Mouse (Mus musculus): ENCODE results near the gene Ssr2.
"Not testable (repeated sequence)": the region's sequence is repeated elsewhere in the genome, so short reads cannot be mapped to it uniquely, and the experiment has no call there.

Gene Ssr2

DNA sequence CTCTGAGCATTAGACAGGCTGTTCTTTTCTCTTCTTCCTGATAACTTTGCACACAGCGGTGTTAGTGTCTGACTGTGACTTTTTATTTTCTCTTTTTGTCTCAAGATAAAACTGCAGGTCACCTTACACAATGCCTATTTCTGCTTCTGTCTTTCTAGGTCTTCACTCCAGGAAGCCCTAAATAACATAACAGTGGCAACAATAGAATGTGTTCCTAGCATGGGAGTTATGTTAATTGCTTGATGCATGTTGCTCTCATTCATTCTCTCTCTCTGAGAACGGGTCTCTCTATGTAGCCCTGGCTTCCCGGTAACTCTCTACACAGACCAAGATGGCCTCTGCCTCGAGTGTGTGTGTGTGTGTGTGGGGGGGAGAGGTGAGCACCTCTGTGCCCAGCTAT lies 26.8 kb downstream of the Ssr2 start:
- DNase-seq (ENCODE audit: low spot score) = no peak

DNA sequence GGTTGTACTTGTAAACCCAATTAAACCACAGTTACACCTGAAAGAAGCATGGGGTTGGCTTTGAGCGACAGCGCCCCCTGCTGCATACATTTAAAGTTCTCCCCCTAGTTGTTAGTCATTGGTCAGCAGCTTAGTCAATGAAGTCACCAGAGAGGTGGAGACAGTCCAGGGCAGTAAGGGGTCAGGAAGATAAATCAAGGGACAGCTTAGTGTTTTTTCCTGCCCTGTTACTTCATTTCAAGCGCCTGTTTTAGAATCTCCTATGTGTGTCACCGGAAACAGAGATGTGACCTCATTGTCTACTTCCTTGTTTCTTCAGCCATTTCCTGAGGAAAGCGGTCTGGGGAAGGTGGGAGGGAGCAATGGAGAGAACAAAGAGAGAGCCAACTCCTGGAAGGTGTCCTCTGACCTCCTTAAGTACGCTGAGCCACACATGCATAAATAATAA lies 28.1 kb downstream of the Ssr2 start:
- peak; percentile 88 for DNase-seq (ENCODE audit: low spot score)

DNA sequence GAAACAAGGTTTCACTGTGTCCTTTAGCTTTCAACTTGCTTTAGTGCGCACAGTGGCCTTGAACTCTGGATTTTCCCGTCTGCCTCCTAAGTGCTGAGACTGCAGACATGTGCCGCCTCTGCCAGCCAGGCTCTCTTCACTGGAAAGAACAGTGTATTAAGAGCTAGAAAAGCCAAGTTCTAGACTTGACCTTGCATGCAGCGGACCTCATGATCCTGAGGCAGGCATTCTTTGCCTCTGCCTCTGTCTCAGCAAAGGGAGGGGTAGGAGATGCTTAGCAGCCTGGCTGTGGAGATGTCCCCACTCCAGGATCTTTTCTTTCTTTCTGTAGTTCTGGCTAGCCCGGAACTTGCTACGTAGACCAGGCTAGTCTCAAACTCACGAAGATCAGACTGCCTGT lies 29.2 kb downstream of the Ssr2 start:
- no peak for DNase-seq (ENCODE audit: low spot score)

- not testable (repeated sequence) for DNase-seq (ENCODE audit: low spot score)
These were observed 30.0 kb downstream of the Ssr2 start, which contains the start of gene Arhgef2 for GRCm38 (mm10) chr3:88605666-88606065. Gene Arhgef2, plus strand, starts transcription at chr3:88605966.

DNA sequence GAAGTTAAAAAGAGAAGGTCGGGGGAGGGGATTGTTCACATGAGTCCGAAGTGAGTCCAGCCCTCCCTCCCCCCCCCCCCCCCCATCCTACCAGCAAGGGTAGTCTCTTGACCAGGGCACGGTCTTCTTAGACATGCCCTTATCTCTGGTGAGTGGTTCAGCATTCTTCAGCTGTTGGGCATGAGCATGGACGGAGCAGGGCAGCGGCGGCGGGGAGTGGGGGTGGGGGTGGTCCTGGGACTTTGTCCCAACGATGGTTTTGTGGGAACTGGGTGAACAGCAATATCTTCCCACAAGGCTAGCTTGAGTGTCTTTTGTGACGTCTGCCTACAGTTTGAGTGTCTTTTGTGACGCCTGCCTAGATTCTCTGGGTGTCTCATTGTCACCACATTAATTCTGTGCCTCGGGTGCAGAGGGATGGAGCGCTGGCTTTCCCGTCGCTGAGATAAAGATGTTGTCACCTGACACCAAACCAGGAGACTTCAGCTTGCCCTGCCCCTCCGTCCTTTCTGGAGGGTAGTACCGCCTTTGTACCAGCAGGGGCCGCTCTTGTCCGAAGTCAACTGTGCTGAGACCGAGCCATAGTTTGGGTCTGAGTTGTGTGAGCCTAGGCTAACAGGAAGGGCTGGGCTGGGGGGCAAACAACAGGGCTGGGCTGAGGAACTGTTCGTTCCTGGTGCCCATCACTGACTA lies 31.5 kb downstream of the Ssr2 start:
- peak; percentile 91 for DNase-seq (ENCODE audit: low spot score)

- DNase-seq (ENCODE audit: low spot score) = no peak
These were observed 32.1 kb downstream of the Ssr2 start for GRCm38 (mm10) chr3:88607758-88608138.

DNA sequence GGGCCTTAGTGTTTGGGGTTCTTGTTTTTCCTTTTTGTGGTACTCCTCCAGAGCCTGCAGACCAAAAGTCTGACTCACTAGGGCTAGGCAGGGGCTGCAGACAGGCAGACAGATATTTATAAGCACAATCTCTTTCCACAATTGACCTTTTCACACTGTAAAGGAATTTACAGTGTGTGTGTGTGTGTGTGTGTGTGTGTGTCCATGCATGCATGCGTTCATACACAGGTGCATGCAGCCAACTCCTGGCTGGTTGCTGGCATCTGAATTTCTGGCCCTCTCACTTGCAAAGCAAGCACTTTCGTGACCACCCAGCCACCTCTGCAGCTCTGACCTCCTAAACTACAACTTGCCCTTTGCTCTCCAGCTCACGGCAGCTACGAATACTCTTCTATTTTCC lies 33.4 kb downstream of the Ssr2 start:
- no peak for DNase-seq (ENCODE audit: low spot score)

DNA sequence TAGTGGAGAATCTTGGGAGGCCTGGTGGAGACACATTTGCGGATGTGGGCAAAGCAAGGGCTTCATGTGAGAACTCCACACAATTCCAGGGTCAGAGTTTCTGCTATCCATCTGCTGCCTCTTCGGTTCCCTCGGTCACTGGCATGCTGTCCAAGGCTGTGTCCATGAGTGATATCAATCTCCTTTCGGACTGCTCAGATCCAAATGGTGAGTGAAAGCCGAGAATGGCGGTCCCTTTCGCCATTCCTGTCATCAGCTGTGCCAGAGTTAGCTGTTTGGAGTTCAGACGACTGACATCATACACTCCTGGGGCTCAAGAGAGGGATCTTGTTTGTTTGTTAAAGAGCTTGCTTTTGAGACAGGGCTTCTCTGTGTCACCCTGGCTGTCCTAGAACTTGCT lies 38.7 kb downstream of the Ssr2 start:
- DNase-seq (ENCODE audit: low spot score) = no peak

GRCm38 (mm10) chr3:88615117-88615516 lies 39.4 kb downstream of the Ssr2 start:
- DNase-seq (ENCODE audit: low spot score) = peak; percentile 70

DNA sequence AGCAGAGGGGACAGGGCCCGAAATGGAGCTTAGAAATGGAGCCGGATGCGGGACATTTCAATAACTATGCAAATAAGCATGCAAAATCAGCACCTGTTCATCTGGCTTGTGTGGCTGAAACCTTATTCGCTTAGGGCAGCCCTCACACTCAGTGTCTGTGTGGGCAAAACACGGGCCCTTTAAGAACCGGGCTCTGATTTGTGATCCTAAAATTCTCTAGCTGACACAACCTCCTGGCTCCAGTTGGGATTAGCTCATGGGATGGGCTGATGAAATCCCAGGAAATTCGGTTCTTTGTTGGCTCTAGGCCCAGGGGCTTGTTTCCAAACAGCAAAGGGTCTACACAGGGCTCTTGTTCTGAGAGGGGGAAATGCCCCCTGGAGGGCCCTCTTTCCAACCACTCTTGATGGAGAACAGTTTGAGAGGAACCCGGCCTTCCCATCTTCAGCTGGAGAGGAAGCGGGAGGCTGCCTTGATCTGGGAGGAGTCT lies 40.3 kb downstream of the Ssr2 start:
- DNase-seq (ENCODE audit: low spot score) = peak; percentile 61

DNA sequence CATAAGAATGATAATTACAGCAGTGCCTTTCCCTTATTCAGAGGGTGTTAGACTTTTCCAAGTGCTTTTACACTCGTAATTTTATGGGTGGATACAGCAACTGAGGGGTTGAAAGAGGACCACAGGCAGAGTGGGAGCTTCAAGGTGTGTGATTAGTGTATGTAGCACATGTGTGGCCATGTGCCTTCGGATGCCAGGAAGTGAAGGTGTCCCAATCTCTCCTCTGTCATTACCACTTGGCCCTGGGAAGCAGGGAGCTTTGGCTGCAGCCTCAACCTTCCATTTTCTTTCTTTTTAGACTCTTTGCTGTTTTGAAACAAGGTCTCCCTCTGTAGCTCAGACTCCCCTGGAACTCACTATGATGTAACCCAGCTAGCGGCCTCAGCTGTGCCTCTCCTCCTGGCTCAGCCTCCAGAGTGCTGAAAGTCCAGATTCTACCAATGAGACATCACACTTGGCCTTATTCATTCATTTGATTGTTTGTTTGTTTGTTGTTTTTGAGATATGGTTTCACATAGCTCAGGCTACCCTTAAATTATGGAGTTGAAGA lies 41.4 kb downstream of the Ssr2 start:
- no peak for DNase-seq (ENCODE audit: low spot score)

- DNase-seq (ENCODE audit: low spot score) = no peak
These were observed 42.6 kb downstream of the Ssr2 start for GRCm38 (mm10) chr3:88618074-88618871.

GRCm38 (mm10) chr3:88619113-88620097 lies 43.7 kb downstream of the Ssr2 start:
- no peak for DNase-seq (ENCODE audit: low spot score)

DNA sequence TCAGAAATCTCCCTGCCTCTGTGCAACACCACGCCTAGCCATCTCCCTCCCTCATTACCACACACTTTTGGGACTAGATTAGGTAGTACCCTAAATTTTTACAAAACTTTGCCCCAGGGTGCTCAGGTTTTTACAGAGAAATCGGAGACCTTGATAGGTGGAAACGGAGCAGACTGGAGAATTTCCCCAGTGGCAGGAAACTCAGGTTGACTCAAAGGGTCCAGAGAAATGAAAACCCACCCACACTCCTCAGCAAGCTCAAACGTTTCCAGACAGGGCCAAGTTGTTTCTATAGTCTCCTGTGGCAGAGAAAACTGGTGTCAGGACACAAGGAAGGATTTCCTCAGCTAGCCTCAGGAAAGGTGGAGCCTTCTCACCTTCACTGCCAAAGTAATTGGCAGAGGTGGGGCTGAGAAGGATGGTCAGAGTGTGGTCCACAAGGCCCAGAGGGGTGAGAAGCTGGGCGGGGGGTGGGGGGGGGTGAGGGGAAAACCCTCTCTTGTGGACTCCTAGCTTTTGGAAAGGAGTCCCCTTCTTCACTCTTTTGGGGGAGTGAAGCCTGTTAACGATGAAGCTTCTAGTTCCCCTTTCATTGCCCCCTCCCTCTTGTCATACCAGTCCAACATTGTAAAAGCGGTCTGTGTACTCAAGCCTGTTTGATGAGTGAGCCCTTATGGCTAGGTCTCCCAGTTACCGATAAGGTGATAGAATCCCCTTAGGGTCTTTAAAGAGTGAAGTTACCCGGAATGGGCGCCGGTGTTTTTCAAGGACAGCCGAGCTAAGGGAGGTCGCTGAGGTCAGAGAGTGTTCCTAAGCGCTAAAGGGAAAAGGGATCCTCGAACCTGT lies 44.7 kb downstream of the Ssr2 start:
- DNase-seq (ENCODE audit: low spot score) = no peak

- peak; percentile 89 for DNase-seq (ENCODE audit: low spot score)
These were observed 45.4 kb downstream of the Ssr2 start for GRCm38 (mm10) chr3:88620992-88621536.

GRCm38 (mm10) chr3:88621537-88622112 lies 45.9 kb downstream of the Ssr2 start:
- peak; percentile 76 for DNase-seq (ENCODE audit: low spot score)

DNA sequence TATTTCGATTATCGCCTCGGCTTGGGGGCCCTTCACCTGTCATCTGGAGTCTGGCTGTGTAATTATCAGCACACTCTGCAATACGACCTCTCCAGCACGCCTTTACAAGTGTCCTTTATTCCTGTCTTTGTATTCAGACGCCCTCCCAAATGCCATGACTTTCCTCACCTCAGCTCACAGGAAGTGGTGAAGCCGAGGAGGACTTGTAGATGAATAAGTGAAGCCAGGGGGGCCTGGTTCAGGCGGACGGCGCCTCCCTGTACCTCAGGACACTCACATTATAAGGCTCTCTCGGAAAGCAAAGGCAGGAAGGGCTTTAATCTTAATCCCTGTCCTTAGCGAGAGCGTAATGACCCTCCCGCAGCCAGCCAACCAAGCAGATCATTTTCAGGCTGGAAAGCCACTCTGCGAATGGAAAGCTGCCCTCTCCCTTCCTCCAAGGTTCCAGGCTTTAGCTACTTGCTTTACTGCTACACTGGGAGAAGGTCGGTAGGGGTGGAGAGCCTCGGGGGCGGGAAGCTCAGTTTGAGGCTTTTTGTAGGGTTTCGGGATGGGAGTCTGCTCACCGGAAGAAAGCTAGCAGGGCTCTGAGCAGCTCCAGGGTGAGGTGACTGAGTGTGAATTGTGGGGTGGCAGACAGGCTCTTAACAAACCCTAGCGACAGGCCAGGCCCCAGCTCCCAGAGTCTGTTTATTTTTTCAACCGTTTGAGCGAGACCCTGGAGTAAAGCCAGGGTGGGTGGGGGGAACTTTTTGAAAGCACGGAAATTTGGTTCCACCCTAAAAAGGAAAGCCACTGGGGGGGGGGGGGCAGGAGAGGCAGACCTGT lies 46.7 kb downstream of the Ssr2 start:
- DNase-seq (ENCODE audit: low spot score) = peak; percentile 70

DNA sequence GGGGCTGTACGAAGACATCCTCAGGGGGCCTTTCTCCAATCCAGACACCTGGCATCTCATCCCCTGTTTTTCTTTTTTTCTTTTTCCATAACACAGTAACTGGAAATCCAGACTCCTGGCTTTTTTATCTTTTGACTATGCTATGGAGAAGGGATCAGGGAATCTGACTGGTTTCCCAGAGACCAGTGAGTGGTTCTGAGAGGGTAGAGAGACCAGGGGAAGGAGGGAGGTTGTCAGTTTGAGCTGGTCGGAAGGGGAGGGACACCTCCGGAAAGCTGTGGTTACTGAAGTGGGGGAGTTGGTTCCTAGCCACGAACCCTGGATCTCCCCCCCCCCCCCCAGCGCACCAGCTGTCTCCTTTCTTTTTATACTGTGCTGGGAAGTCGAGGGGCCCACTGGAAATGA lies 47.3 kb downstream of the Ssr2 start:
- DNase-seq (ENCODE audit: low spot score) = no peak

All from lung, postnatal 25 days (tissue).